Mouse (Mus musculus) G1E (cell line): Measurements from ENCODE around the gene Atp2b2.

ENCODE experiments used
- CTCF ChIP-seq: IDR thresholded peaks from 2 replicates; pipeline ENCODE4 v1.5.1; 2012; ENCODE audit warnings: low read depth, low read length, inconsistent platforms, mixed read lengths
- GATA1 ChIP-seq: IDR thresholded peaks from 2 replicates; pipeline ENCODE4 v1.6.1; 2012; ENCODE audit warnings: borderline replicate concordance, low read length, inconsistent platforms, mixed read lengths
- GATA2 ChIP-seq: IDR thresholded peaks from 2 replicates; pipeline ENCODE4 v1.6.1; 2012; ENCODE audit warnings: low read depth, low read length, inconsistent platforms, borderline replicate concordance

- TF ChIP-seq CTCF (no peak), GATA2 (no peak), GATA1 (no peak)
Measured at GRCm38 (mm10) chr6:113870775-113871174, 171.6 kb downstream of the Atp2b2 start.
